Mouse (Mus musculus) neutrophil, adult 83 days (primary cell): ENCODE results near the gene Vip. TPM values are rescaled to one million over a fixed set of nuclear protein-coding genes. Genes with fewer than 3 reads are reported as not detected.

ENCODE experiments used
- total RNA-seq, 2 experiments: library from RNA; stranded (reverse); gene quantifications; one replicate each; pipeline ENCODE4 v1.2.4; 2023

Vip gene
- total RNA-seq = not detected

GRCm38 (mm10) chr10:5639112-5639511 is at the start of gene Vip:
Gene Vip, plus strand, starts transcription at chr10:5639218.

GRCm38 (mm10) chr10:5593464-5593863 is 45.6 kb upstream of the Vip start, which contains the start of gene Myct1:
Gene Myct1, plus strand, starts transcription at chr10:5593775.

Other genes with a start within 250 kb of the Vip start
- 100 to 1,000 TPM; 509 to 539 TPM for gene Syne1, start 87.7 kb upstream of the Vip start, total RNA-seq
- gene Myct1, start 45.4 kb upstream of the Vip start, total RNA-seq = not detected
- gene Fbxo5, start 166.4 kb downstream of the Vip start, total RNA-seq = 10 to 100 TPM; 27.6 to 29.0 TPM
- gene Mtrf1l, start 184.7 kb downstream of the Vip start, total RNA-seq = 1 to 10 TPM; 7.2 to 8.9 TPM